In the genomic region with DNA sequence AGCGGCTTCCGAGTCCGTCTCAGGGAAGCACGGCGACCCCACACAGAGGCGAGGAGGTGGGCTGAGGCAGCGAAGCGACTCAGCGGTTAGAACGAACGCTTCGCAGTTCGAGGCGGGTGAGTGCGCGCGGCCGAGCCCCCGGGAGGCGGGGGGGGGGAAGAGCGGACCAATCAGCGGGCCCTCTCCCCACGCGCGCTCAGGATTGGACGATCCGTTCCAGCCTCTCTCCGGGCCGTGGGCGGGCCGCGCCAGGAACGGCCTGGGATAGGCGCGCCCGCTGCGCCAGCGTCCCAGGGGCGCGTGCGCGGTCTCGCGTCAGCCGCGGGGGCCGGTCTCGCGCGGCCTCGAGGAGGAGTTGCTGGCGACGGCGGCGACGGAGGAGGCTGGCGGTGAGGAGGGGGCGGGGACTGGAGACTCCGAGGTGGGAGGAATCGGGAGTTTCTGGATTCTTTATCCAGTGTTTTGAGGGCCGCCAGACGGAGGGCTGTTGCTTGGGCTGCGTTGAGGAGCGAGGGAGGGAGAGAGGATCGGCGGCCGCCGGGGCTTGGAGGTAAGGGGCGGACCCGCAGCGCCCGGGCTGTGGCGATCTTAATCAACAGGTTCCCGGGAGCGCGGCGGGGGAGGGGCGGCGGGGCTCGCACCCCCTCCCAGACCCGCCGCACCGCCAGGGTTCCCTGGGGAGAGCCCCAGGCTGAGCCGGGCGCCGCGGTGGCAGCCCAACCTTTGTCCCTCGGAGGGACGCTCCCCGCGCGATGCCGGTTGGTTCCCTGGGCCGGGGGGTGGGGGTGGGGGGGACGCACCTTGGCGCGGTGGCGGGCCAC, we compare ENCODE assay signal across 8 mouse cellular contexts. TPM values are rescaled to one million over a fixed set of nuclear protein-coding genes. Genes with fewer than 3 reads are reported as not detected.
DNase-seq lines count a peak whose midpoint lies in the region; ATAC-seq lines count a peak whose summit lies in the region.

A gene (plus strand): TSS at position 351 of the 821 bp plus-strand sequence.

- no peaks in the 10 kb centered on the region for H3K36me3 ChIP-seq in hindbrain, embryonic 12.5 days

- peak within 1 kb of the TSS; percentile 86 for H3K4me3 ChIP-seq in hindbrain, embryonic 12.5 days

- H3K27me3 ChIP-seq in hindbrain, embryonic 12.5 days, result peaks cover 8% of the 10 kb centered on the region; the same call in 1 of the 2 replicates

- peak; percentile 100 for ATAC-seq in hindbrain, embryonic 12.5 days (ENCODE audit: low FRiP score)

- WGBS in hindbrain, embryonic 12.5 days, result under 1% methylated on average over 75 of the region's 98 CpGs

- peak within 1 kb of the TSS; percentile 90 for H3K27ac ChIP-seq in hindbrain, embryonic 12.5 days

- H3K9ac ChIP-seq in hindbrain, embryonic 12.5 days, result peak within 1 kb of the TSS; percentile 80

- H3K4me1 ChIP-seq in hindbrain, embryonic 12.5 days, result peaks cover 8% of the 10 kb centered on the region; the same call in 1 of the 2 replicates

- peak within 1 kb of the TSS; percentile 88 for H3K4me2 ChIP-seq in hindbrain, embryonic 12.5 days (replicated peaks)

- H3K9me3 ChIP-seq in hindbrain, embryonic 12.5 days (replicated peaks), result no peaks in the 10 kb centered on the region

- peak; percentile 99 for DNase-seq in NIH3T3 (ENCODE audit: low read depth)
- DNase-seq in cerebellum, postnatal 10 days, result peak; percentile 97 to 98
- DNase-seq in frontal cortex, postnatal 10 days (ENCODE audit: low spot score in 2 of 2), result peak; percentile 95 to 97
- peak; percentile 92 to 97 for DNase-seq in layer of hippocampus, postnatal 14 days (ENCODE audit: low spot score in 2 of 2)
- DNase-seq in lung, postnatal 14 days, result peak; percentile 96
- DNase-seq in retina, adult 2 months (ENCODE audit: low read depth, low spot score), result peak; percentile 89
- peak; percentile 96 to 98 for DNase-seq in thymus, postnatal 36 days

RNA-seq across cellular contexts. Expression of the gene that starts here (rescaled TPM):
- polyA plus RNA-seq in hindbrain, embryonic 12.5 days (2016; fragmentation: Nextera tagmentation; extraction: Ambion mirVana), result 26.2 and 28.5 TPM in 2 replicates
- 10 to 100 TPM; 18.5 to 21.0 TPM for total RNA-seq in layer of hippocampus, postnatal 14 days (2021)

Comparison
In these comparisons a context has a peak if more than half of its experiments do, and no peak if none do; other contexts are left out.
1. Peak in every context shown above with its lines: DNase-seq, ATAC-seq, H3K4me3 ChIP-seq and H3K27ac ChIP-seq.